Mouse (Mus musculus): Measurements from ENCODE around the gene Ikzf5. TPM values are rescaled to one million over a fixed set of nuclear protein-coding genes. Genes with fewer than 3 reads are reported as not detected.

Gene Ikzf5
- 42.9 and 59.1 TPM in 2 replicates for total RNA-seq (2014; fragmentation: Nextera tagmentation)
- total RNA-seq (2017): 20.2 and 24.1 TPM in 2 replicates
- 6.6 and 10.1 TPM in 2 replicates for polyA plus RNA-seq (2012)

- Histone ChIP-seq H3K4me1 (ENCODE audit: insufficient read depth, low read depth, low read length) (peaks cover 27% of the 10 kb centered on the region), H3K27me3 (ENCODE audit: insufficient read depth, low read length) (no peaks in the 10 kb centered on the region), H3K9me3 (replicated peaks) (no peaks in the 10 kb centered on the region), H3K36me3 (replicated peaks) (peaks cover 8% of the 10 kb centered on the region), H3K4me3 (ENCODE audit: low read depth, low read length) (peak within 1 kb of the TSS; percentile 90)
- DNase-seq (ENCODE audit: low spot score): peak; percentile 90
- ATAC-seq (ENCODE audit: extremely low read depth, insufficient number of reproducible peaks, low FRiP score, poor library complexity, severe bottlenecking): peak; percentile 97
- TF ChIP-seq POLR2AphosphoS5 (IDR thresholded peaks at IDR 0.05; ENCODE audit: insufficient replicate concordance, low read depth, low read length) (no peak), TAL1 (conservative IDR thresholded peaks at IDR 0.05; ENCODE audit: low read depth, low read length) (no peak), GATA2 (IDR thresholded peaks at IDR 0.05; ENCODE audit: borderline replicate concordance, low read depth, low read length) (no peak), GATA1 (IDR thresholded peaks at IDR 0.05; ENCODE audit: borderline replicate concordance, low read length) (no peak)
Observed at GRCm38 (mm10) chr7:131410416-131411058, at the start of gene Ikzf5, which contains the start of gene Acadsb. Gene Ikzf5 (minus strand): TSS chr7:131410521. Gene Acadsb (plus strand): TSS chr7:131410601.

GRCm38 (mm10) chr7:131456714-131457113, 46.4 kb upstream of the Ikzf5 start:
- H3K36me3 ChIP-seq (replicated peaks): no peaks in the 10 kb centered on the region
- no peaks in the 10 kb centered on the region for H3K27me3 ChIP-seq (ENCODE audit: insufficient read depth, low read length)
- H3K4me1 ChIP-seq (ENCODE audit: insufficient read depth, low read depth, low read length): no peaks in the 10 kb centered on the region
- TF ChIP-seq POLR2AphosphoS5 (IDR thresholded peaks at IDR 0.05; ENCODE audit: insufficient replicate concordance, low read depth, low read length) (no peak), GATA2 (IDR thresholded peaks at IDR 0.05; ENCODE audit: borderline replicate concordance, low read depth, low read length) (no peak), CTCF (IDR thresholded peaks at IDR 0.05; ENCODE audit: low read depth, low read length) (no peak), TAL1 (conservative IDR thresholded peaks at IDR 0.05; ENCODE audit: low read depth, low read length) (no peak), GATA1 (IDR thresholded peaks at IDR 0.05; ENCODE audit: borderline replicate concordance, low read length) (no peak)
- no peak for ATAC-seq (ENCODE audit: extremely low read depth, insufficient number of reproducible peaks, low FRiP score, poor library complexity, severe bottlenecking)
- no peak for DNase-seq (ENCODE audit: low spot score)
- H3K9me3 ChIP-seq (replicated peaks): no peaks in the 10 kb centered on the region
- no peak overlapping the region for H3K4me3 ChIP-seq (ENCODE audit: low read depth, low read length)

GRCm38 (mm10) chr7:131437051-131437450, 26.7 kb upstream of the Ikzf5 start:
- no peak for ATAC-seq (ENCODE audit: extremely low read depth, insufficient number of reproducible peaks, low FRiP score, poor library complexity, severe bottlenecking)
- H3K27me3 ChIP-seq (ENCODE audit: insufficient read depth, low read length): no peaks in the 10 kb centered on the region
- peaks cover 2% of the 10 kb centered on the region for H3K36me3 ChIP-seq (replicated peaks)
- no peaks in the 10 kb centered on the region for H3K4me1 ChIP-seq (ENCODE audit: insufficient read depth, low read depth, low read length)
- TF ChIP-seq GATA1 (IDR thresholded peaks at IDR 0.05; ENCODE audit: borderline replicate concordance, low read length): no peak
- TF ChIP-seq GATA2 (IDR thresholded peaks at IDR 0.05; ENCODE audit: borderline replicate concordance, low read depth, low read length): no peak
- TF ChIP-seq TAL1 (conservative IDR thresholded peaks at IDR 0.05; ENCODE audit: low read depth, low read length): no peak
- TF ChIP-seq POLR2AphosphoS5 (IDR thresholded peaks at IDR 0.05; ENCODE audit: insufficient replicate concordance, low read depth, low read length): no peak
- TF ChIP-seq CTCF (IDR thresholded peaks at IDR 0.05; ENCODE audit: low read depth, low read length): no peak
- H3K9me3 ChIP-seq (replicated peaks): no peaks in the 10 kb centered on the region
- no peak overlapping the region for H3K4me3 ChIP-seq (ENCODE audit: low read depth, low read length)
- no peak for DNase-seq (ENCODE audit: low spot score)

- ATAC-seq (ENCODE audit: extremely low read depth, insufficient number of reproducible peaks, low FRiP score, poor library complexity, severe bottlenecking): no peak
- DNase-seq (ENCODE audit: low spot score): no peak
- Histone ChIP-seq H3K36me3 (replicated peaks) (peaks cover 4% of the 10 kb centered on the region), H3K4me1 (ENCODE audit: insufficient read depth, low read depth, low read length) (no peaks in the 10 kb centered on the region), H3K27me3 (ENCODE audit: insufficient read depth, low read length) (no peaks in the 10 kb centered on the region), H3K4me3 (ENCODE audit: low read depth, low read length) (no peak overlapping the region), H3K9me3 (replicated peaks) (no peaks in the 10 kb centered on the region)
- TF ChIP-seq POLR2AphosphoS5 (IDR thresholded peaks at IDR 0.05; ENCODE audit: insufficient replicate concordance, low read depth, low read length) (no peak), TAL1 (conservative IDR thresholded peaks at IDR 0.05; ENCODE audit: low read depth, low read length) (no peak), GATA2 (IDR thresholded peaks at IDR 0.05; ENCODE audit: borderline replicate concordance, low read depth, low read length) (no peak), CTCF (IDR thresholded peaks at IDR 0.05; ENCODE audit: low read depth, low read length) (no peak), GATA1 (IDR thresholded peaks at IDR 0.05; ENCODE audit: borderline replicate concordance, low read length) (no peak)
Observed at GRCm38 (mm10) chr7:131434276-131434675, 24.0 kb upstream of the Ikzf5 start.

- Histone ChIP-seq H3K36me3 (replicated peaks) (peaks cover 8% of the 10 kb centered on the region), H3K27me3 (ENCODE audit: insufficient read depth, low read length) (no peaks in the 10 kb centered on the region), H3K4me3 (ENCODE audit: low read depth, low read length) (no peak overlapping the region), H3K4me1 (ENCODE audit: insufficient read depth, low read depth, low read length) (no peaks in the 10 kb centered on the region), H3K9me3 (replicated peaks) (no peaks in the 10 kb centered on the region)
- DNase-seq (ENCODE audit: low spot score): peak; percentile 6
- ATAC-seq (ENCODE audit: extremely low read depth, insufficient number of reproducible peaks, low FRiP score, poor library complexity, severe bottlenecking): no peak
- TF ChIP-seq GATA2 (IDR thresholded peaks at IDR 0.05; ENCODE audit: borderline replicate concordance, low read depth, low read length): no peak
- TF ChIP-seq POLR2AphosphoS5 (IDR thresholded peaks at IDR 0.05; ENCODE audit: insufficient replicate concordance, low read depth, low read length): no peak
- no peak for TF ChIP-seq GATA1 (IDR thresholded peaks at IDR 0.05; ENCODE audit: borderline replicate concordance, low read length)
- TF ChIP-seq CTCF (IDR thresholded peaks at IDR 0.05; ENCODE audit: low read depth, low read length): no peak
- TF ChIP-seq TAL1 (conservative IDR thresholded peaks at IDR 0.05; ENCODE audit: low read depth, low read length): no peak
Observed at GRCm38 (mm10) chr7:131432244-131432643, 21.9 kb upstream of the Ikzf5 start.

- H3K4me1 ChIP-seq (ENCODE audit: insufficient read depth, low read depth, low read length): peaks cover 11% of the 10 kb centered on the region
- DNase-seq (ENCODE audit: low spot score): no peak
- no peak for ATAC-seq (ENCODE audit: extremely low read depth, insufficient number of reproducible peaks, low FRiP score, poor library complexity, severe bottlenecking)
- no peak overlapping the region for H3K4me3 ChIP-seq (ENCODE audit: low read depth, low read length)
- peaks cover 4% of the 10 kb centered on the region for H3K9me3 ChIP-seq (replicated peaks)
- TF ChIP-seq CTCF (IDR thresholded peaks at IDR 0.05; ENCODE audit: low read depth, low read length) (no peak), GATA1 (IDR thresholded peaks at IDR 0.05; ENCODE audit: borderline replicate concordance, low read length) (no peak), GATA2 (IDR thresholded peaks at IDR 0.05; ENCODE audit: borderline replicate concordance, low read depth, low read length) (no peak), POLR2AphosphoS5 (IDR thresholded peaks at IDR 0.05; ENCODE audit: insufficient replicate concordance, low read depth, low read length) (no peak)
- H3K36me3 ChIP-seq (replicated peaks): peaks cover 10% of the 10 kb centered on the region
- no peaks in the 10 kb centered on the region for H3K27me3 ChIP-seq (ENCODE audit: insufficient read depth, low read length)
Observed at GRCm38 (mm10) chr7:131427331-131427730, 17.0 kb upstream of the Ikzf5 start.
